Mouse (Mus musculus) kidney, adult 2 months (tissue): ENCODE measurements at regions not wholly inside any gene's neighbourhood (a gene's known extent, or its start where the extent isn't known, plus 50 kb on each side); places are given as distances from the start of the nearest gene placed in this dataset.
A peak's percentile ranks its signal among the peaks of the same experiment; 100 is the strongest.

Experiments
- DNase-seq: peaks from one replicate; pipeline ENCODE4 v3.0.0; 2021
- H3K27ac ChIP-seq: fragments of 200-500 bp; 2 replicates; pipeline ENCODE4 v1.5.1; 2012; ENCODE audit warnings: low read depth, low read length, control low read depth, inconsistent platforms; ENCODE audit not compliant: insufficient read depth
- H3K27me3 ChIP-seq: fragments of 200-500 bp; replicated peaks from 2 replicates; pipeline ENCODE4 v1.6.1; 2012; ENCODE audit warnings: mild to moderate bottlenecking, moderate library complexity, low read length, inconsistent platforms; ENCODE audit not compliant: control insufficient read depth, insufficient read depth
- H3K36me3 ChIP-seq: fragments of 200-500 bp; 2 replicates; pipeline ENCODE4 v1.6.1; 2012; ENCODE audit warnings: mild to moderate bottlenecking, moderate library complexity, low read length, inconsistent platforms; ENCODE audit not compliant: control insufficient read depth, insufficient read depth
- H3K4me1 ChIP-seq: fragments of 200-500 bp; 2 replicates; pipeline ENCODE4 v1.6.1; 2011; ENCODE audit warnings: low read length; ENCODE audit not compliant: control insufficient read depth, insufficient read depth
- H3K4me3 ChIP-seq: fragments of 200-500 bp; 2 replicates; pipeline ENCODE4 v1.5.1; 2011; ENCODE audit warnings: mild to moderate bottlenecking, low read depth, low read length, control low read depth; ENCODE audit not compliant: insufficient read depth
- CTCF ChIP-seq: fragments of 200-500 bp; conservative IDR thresholded peaks from 2 replicates; pipeline ENCODE4 v1.5.1; 2011; ENCODE audit warnings: low read depth, mild to moderate bottlenecking, control low read depth, low read length, moderate library complexity, mixed read lengths; ENCODE audit not compliant: insufficient read depth, insufficient read length
- POLR2A ChIP-seq: fragments of 200-500 bp; IDR thresholded peaks from one replicate; pipeline ENCODE4 v1.6.1; 2011; ENCODE audit warnings: low read depth, low read length, control low read depth
- WGBS: fragments of 180-500 bp; shearing (Covaris S2); methylation state at CpG from one replicate; pipeline ENCODE4 v1.1.7; 2018; 5-methylcytosine and 5-hydroxymethylcytosine counted together

- Histone ChIP-seq H3K27me3 (no peaks in the 10 kb centered on the region), H3K36me3 (no peaks in the 10 kb centered on the region), H3K27ac (no peak overlapping the region), H3K4me1 (no peaks in the 10 kb centered on the region), H3K4me3 (no peak overlapping the region)
- WGBS = 37% methylated on average over 9 of the region's 9 CpGs
- no peak for DNase-seq
- TF ChIP-seq CTCF (no peak), POLR2A (no peak)
These were observed 107.5 kb upstream of the Smim23 start for GRCm38 (mm10) chr11:32931928-32932327.

- no peaks in the 10 kb centered on the region for H3K36me3 ChIP-seq
- H3K27me3 ChIP-seq = no peaks in the 10 kb centered on the region
- no peaks in the 10 kb centered on the region for H3K4me1 ChIP-seq
- DNase-seq = no peak
- TF ChIP-seq CTCF (no peak), POLR2A (no peak)
- H3K4me3 ChIP-seq = no peak overlapping the region
- WGBS = 7% methylated on average over 14 of the region's 14 CpGs
- H3K27ac ChIP-seq = no peak overlapping the region
These were observed 106.6 kb upstream of the Smim23 start for GRCm38 (mm10) chr11:32931018-32931417.

- Histone ChIP-seq H3K27ac (no peak overlapping the region), H3K4me3 (no peak overlapping the region), H3K36me3 (no peaks in the 10 kb centered on the region), H3K4me1 (no peaks in the 10 kb centered on the region), H3K27me3 (no peaks in the 10 kb centered on the region)
- WGBS = 74% methylated on average over 2 of the region's 2 CpGs
- no peak for DNase-seq
- TF ChIP-seq CTCF (no peak), POLR2A (no peak)
These were observed 104.4 kb upstream of the Smim23 start for GRCm38 (mm10) chr11:32928837-32929236.

GRCm38 (mm10) chr11:32925421-32926271 lies 101.2 kb upstream of the Smim23 start:
- Histone ChIP-seq H3K27me3 (no peaks in the 10 kb centered on the region), H3K4me3 (no peak overlapping the region), H3K36me3 (no peaks in the 10 kb centered on the region), H3K4me1 (no peaks in the 10 kb centered on the region), H3K27ac (no peak overlapping the region)
- TF ChIP-seq CTCF = no peak
- no peak for TF ChIP-seq POLR2A
- 11% methylated on average over 33 of the region's 33 CpGs for WGBS
- peak; percentile 4 for DNase-seq

- DNase-seq = no peak
- no peak for TF ChIP-seq CTCF
- no peak for TF ChIP-seq POLR2A
- Histone ChIP-seq H3K27ac (no peak overlapping the region), H3K4me3 (no peak overlapping the region), H3K27me3 (no peaks in the 10 kb centered on the region), H3K36me3 (no peaks in the 10 kb centered on the region), H3K4me1 (no peaks in the 10 kb centered on the region)
- WGBS = 62% methylated on average over 7 of the region's 7 CpGs
These were observed 100.5 kb upstream of the Smim23 start for GRCm38 (mm10) chr11:32924932-32925331.

GRCm38 (mm10) chr11:32913071-32913470 lies 88.7 kb upstream of the Smim23 start:
- TF ChIP-seq POLR2A = no peak
- TF ChIP-seq CTCF = no peak
- 78% methylated on average over 3 of the region's 3 CpGs for WGBS

GRCm38 (mm10) chr11:32911791-32912190 lies 87.4 kb upstream of the Smim23 start:
- Histone ChIP-seq H3K4me3 (no peak overlapping the region), H3K27me3 (no peaks in the 10 kb centered on the region), H3K27ac (no peak overlapping the region), H3K36me3 (no peaks in the 10 kb centered on the region), H3K4me1 (no peaks in the 10 kb centered on the region)
- DNase-seq = no peak
- WGBS = 93% methylated on average over 4 of the region's 4 CpGs
- TF ChIP-seq CTCF = no peak
- TF ChIP-seq POLR2A = no peak

More at GRCm38 (mm10) chr11:32913071-32913470, 88.7 kb upstream of the Smim23 start:
- no peak for DNase-seq
- H3K4me3 ChIP-seq = no peak overlapping the region
- no peaks in the 10 kb centered on the region for H3K27me3 ChIP-seq
- no peaks in the 10 kb centered on the region for H3K36me3 ChIP-seq
- no peak overlapping the region for H3K27ac ChIP-seq
- H3K4me1 ChIP-seq = no peaks in the 10 kb centered on the region
